Mouse (Mus musculus) ES-CJ7 (cell line): Measurements from ENCODE around the gene Rpl22l1.
A peak's percentile ranks its signal among the peaks of the same experiment; 100 is the strongest.
"Not testable (repeated sequence)": the region's sequence is repeated elsewhere in the genome, so short reads cannot be mapped to it uniquely, and the experiment has no call there.

Source experiments
- DNase-seq: peaks from one replicate; pipeline ENCODE4 v3.0.0; 2011; ENCODE audit warnings: low read depth, low spot score

The Rpl22l1 gene

GRCm38 (mm10) chr3:28836796-28837371, 31.6 kb downstream of the Rpl22l1 start:
- peak; percentile 94 for DNase-seq

DNA sequence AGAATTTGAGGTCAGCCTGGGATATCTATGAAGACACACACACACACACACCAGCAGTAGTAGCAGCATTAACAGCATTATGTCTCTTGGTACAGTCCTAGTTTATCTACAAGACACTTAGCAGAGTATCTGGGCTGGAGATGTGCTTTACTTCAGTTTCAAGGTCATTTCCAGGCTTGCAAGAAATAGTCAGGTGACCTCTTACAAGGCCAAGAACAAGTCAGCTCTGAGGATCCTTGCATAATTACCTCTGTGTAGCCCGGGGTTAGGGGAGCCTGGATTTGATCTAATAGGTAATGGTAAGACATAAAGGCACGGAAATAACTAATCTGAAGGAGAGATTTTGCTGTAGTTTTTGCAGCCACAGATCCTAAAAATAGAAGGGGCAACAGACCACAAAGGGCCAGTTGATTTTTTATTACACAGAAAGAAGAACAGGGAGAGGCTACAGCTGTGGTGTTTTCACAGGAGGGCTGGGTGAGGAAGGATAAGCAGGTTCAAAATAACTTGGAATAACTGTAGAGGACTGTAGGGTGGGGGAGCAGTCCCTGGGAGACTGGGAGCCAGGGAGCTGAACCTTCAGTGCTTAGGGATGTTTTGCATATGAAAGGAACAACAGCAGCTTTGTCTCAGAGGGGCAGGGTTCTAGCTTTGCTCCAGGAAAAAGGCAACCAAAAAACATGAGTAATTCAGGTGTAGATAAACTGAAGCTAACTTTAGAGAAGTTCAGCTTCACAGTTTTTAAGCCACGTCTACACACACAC, 36.8 kb downstream of the Rpl22l1 start:
- DNase-seq: peak; percentile 95

- DNase-seq: no peak
These were observed 38.0 kb downstream of the Rpl22l1 start for GRCm38 (mm10) chr3:28843231-28843630.

- no peak for DNase-seq
These were observed 41.9 kb downstream of the Rpl22l1 start for GRCm38 (mm10) chr3:28847115-28847514.

- not testable (repeated sequence) for DNase-seq
These were observed 46.9 kb downstream of the Rpl22l1 start for GRCm38 (mm10) chr3:28852174-28852573.
